8 mouse cellular contexts compared by ENCODE assay signal in genomic region chr10:20725384-20725983, GRCm38 (mm10). TPM values are rescaled to one million over a fixed set of nuclear protein-coding genes. Genes with fewer than 3 reads are reported as not detected.
DNase-seq lines count a peak whose midpoint lies in the region; ATAC-seq and TF ChIP-seq lines count a peak whose summit lies in the region.

No protein-coding gene starts in this region.

- 0 out of 2 replicates have a peak, but pooled peaks cover 3% of the 10 kb centered on the region for H3K27me3 ChIP-seq in liver, embryonic 12.5 days (replicated peaks)

- H3K4me2 ChIP-seq in liver, embryonic 12.5 days: peak overlapping the region; percentile 57

- no peak for TF ChIP-seq CTCF in gastrocnemius, adult 2 months (IDR thresholded peaks at IDR 0.05)

- peak overlapping the region; percentile 79 for H3K4me3 ChIP-seq in gastrocnemius, adult 2 months
- peak overlapping the region; percentile 38; the same call in 1 of the 2 replicates for H3K4me3 ChIP-seq in liver, embryonic 12.5 days

- no peaks in the 10 kb centered on the region for H3K9me3 ChIP-seq in liver, embryonic 12.5 days (replicated peaks)

- no peak overlapping the region for H3K9ac ChIP-seq in liver, embryonic 12.5 days

- H3K27ac ChIP-seq in gastrocnemius, adult 2 months: peak overlapping the region; percentile 88
- no peak overlapping the region for H3K27ac ChIP-seq in liver, embryonic 12.5 days

- 57% methylated on average over 8 of the region's 8 CpGs for WGBS in liver, embryonic 12.5 days (ENCODE audit: insufficient replicate concordance)

- ATAC-seq in liver, embryonic 12.5 days: no peak

- no peak for DNase-seq in gastrocnemius, adult 2 months
- no peak for DNase-seq in gastrocnemius, postnatal 14 days
- peak; percentile 33 for DNase-seq in right cerebral cortex, adult 18-20 months
- DNase-seq in right cerebral cortex, postnatal 4 days: no peak
- peak; percentile 59 for DNase-seq in telencephalon, adult 2 months (ENCODE audit: low read depth, low spot score)
- no peak for DNase-seq in spleen, postnatal 14 days (ENCODE audit: low spot score in 2 of 2)
- no peak for DNase-seq in cerebellum, adult 8-10 months

- H3K4me1 ChIP-seq in liver, embryonic 12.5 days: peaks cover 24% of the 10 kb centered on the region

- no peaks in the 10 kb centered on the region for H3K36me3 ChIP-seq in liver, embryonic 12.5 days

- intact Hi-C loops in gastrocnemius, adult 2 months (cut with DNase I): loop anchor here (5.0 kb wide), 1 partner anchor 167 kb away; no protein-coding TSS in a partner anchor
- intact Hi-C loops in gastrocnemius, postnatal 14 days (cut with DNase I; ENCODE audit: low total_unique reads): no loop called here

RNA-seq across cellular contexts. Expression of gene Pde7b, which starts 0.6 kb away (rescaled TPM):
- 10 to 100 TPM; 32.5 to 41.0 TPM for total RNA-seq in gastrocnemius, adult 2 months (2021)
- 10 to 100 TPM; 38.2 to 46.4 TPM for total RNA-seq in gastrocnemius, postnatal 14 days (2021)
- 0.29 and 0.42 TPM in 2 replicates for polyA plus RNA-seq in liver, embryonic 12.5 days (2016; fragmentation: Nextera tagmentation; extraction: Ambion mirVana)

Comparison
In these comparisons a context has a peak if more than half of its experiments do, and no peak if none do; other contexts are left out.
1. DNase-seq: peak in right cerebral cortex, adult 18-20 months (single experiment) and telencephalon, adult 2 months (single experiment); none in gastrocnemius, adult 2 months (single experiment), gastrocnemius, postnatal 14 days (single experiment), right cerebral cortex, postnatal 4 days (single experiment), spleen, postnatal 14 days (0 of 2) and cerebellum, adult 8-10 months (single experiment).